Mouse (Mus musculus) midbrain, embryonic 16.5 days (tissue): ENCODE measurements around the gene Zfp473. TPM values are rescaled to one million over a fixed set of nuclear protein-coding genes. Genes with fewer than 3 reads are reported as not detected.

Source experiments
- ATAC-seq: fragments of 200-750 bp; cut with Nextera tagmentation; 2 replicates; pipeline ENCODE4 v1.8.0; 2017; ENCODE audit warnings: moderate TSS enrichment
- H3K27ac ChIP-seq: fragments of 300-500 bp; sonication (generic); 2 replicates; pipeline ENCODE4 v1.5.1; 2014; ENCODE audit warnings: mild to moderate bottlenecking, low read length, mixed read lengths
- H3K27me3 ChIP-seq: fragments of 300-500 bp; sonication (generic); 2 replicates; pipeline ENCODE4 v1.6.1; 2014; ENCODE audit warnings: low read depth, low read length, mixed read lengths; ENCODE audit not compliant: control insufficient read depth, insufficient read depth
- H3K36me3 ChIP-seq: fragments of 300-500 bp; sonication (generic); 2 replicates; pipeline ENCODE4 v1.6.1; 2014; ENCODE audit warnings: mild to moderate bottlenecking, low read length, moderate library complexity, mixed read lengths; ENCODE audit not compliant: control insufficient read depth, insufficient read depth
- H3K4me1 ChIP-seq: fragments of 300-500 bp; sonication (generic); 2 replicates; pipeline ENCODE4 v1.6.1; 2014; ENCODE audit warnings: mild to moderate bottlenecking, low read length, mixed read lengths; ENCODE audit not compliant: control insufficient read depth, insufficient read depth
- H3K4me2 ChIP-seq: fragments of 300-500 bp; sonication (generic); 2 replicates; pipeline ENCODE4 v1.6.1; 2014; ENCODE audit warnings: mild to moderate bottlenecking, low read length, mixed read lengths
- H3K4me3 ChIP-seq: fragments of 300-500 bp; sonication (generic); 2 replicates; pipeline ENCODE4 v1.5.1; 2014; ENCODE audit warnings: low read depth, mild to moderate bottlenecking, low read length, moderate library complexity, mixed read lengths
- H3K9ac ChIP-seq: fragments of 300-500 bp; sonication (generic); 2 replicates; pipeline ENCODE4 v1.6.1; 2014; ENCODE audit warnings: low read depth, low read length, mixed read lengths
- H3K9me3 ChIP-seq: fragments of 300-500 bp; sonication (generic); replicated peaks from 2 replicates; pipeline ENCODE4 v1.6.1; 2014; ENCODE audit warnings: mild to moderate bottlenecking, low read length, mixed read lengths; ENCODE audit not compliant: control insufficient read depth, poor library complexity, severe bottlenecking
- WGBS: fragments of 180-500 bp; shearing (Covaris S2); extraction: QIAGEN DNeasy Blood & Tissue Kit; methylation state at CpG from one replicate; pipeline ENCODE4 v1.1.7; 2014; 5-methylcytosine and 5-hydroxymethylcytosine counted together
- polyA plus RNA-seq: library from polyadenylated mRNA; unstranded; fragments of >200 nt; fragmentation: Nextera tagmentation; extraction: Ambion mirVana; gene quantifications from 2 replicates; pipeline ENCODE4 v1.2.1, GENCODE M21; 2015

The Zfp473 gene
- polyA plus RNA-seq, 1 experiment from 2014 or later, result 1.8 TPM

GRCm38 (mm10) chr7:44760366-44760765 is 9.5 kb upstream of the Zfp473 start:
- Histone ChIP-seq H3K36me3 (peaks cover 24% of the 10 kb centered on the region), H3K27me3 (no peaks in the 10 kb centered on the region)
- no peak for ATAC-seq

GRCm38 (mm10) chr7:44757164-44757563 is 6.3 kb upstream of the Zfp473 start:
- no peaks in the 10 kb centered on the region for H3K9me3 ChIP-seq
- H3K27me3 ChIP-seq, result no peaks in the 10 kb centered on the region
- peaks cover 30% of the 10 kb centered on the region for H3K36me3 ChIP-seq
- H3K27ac ChIP-seq, result no peak overlapping the region
- no peak overlapping the region for H3K9ac ChIP-seq
- ATAC-seq, result no peak
- H3K4me3 ChIP-seq, result no peak overlapping the region
- no peak overlapping the region for H3K4me2 ChIP-seq
- 90% methylated on average over 2 of the region's 2 CpGs for WGBS
- H3K4me1 ChIP-seq, result no peaks in the 10 kb centered on the region

More at GRCm38 (mm10) chr7:44760366-44760765, 9.5 kb upstream of the Zfp473 start:
- Histone ChIP-seq H3K27ac (no peak overlapping the region), H3K9me3 (no peaks in the 10 kb centered on the region), H3K4me2 (no peak overlapping the region), H3K4me1 (no peaks in the 10 kb centered on the region), H3K9ac (no peak overlapping the region), H3K4me3 (no peak overlapping the region)

GRCm38 (mm10) chr7:44748101-44749044 is 2.5 kb downstream of the Zfp473 start, which contains the start of gene Vrk3:
Gene Vrk3 (plus strand): TSS chr7:44748413.
- Histone ChIP-seq H3K4me3 (peak within 1 kb of the TSS; percentile 63), H3K9me3 (no peaks in the 10 kb centered on the region), H3K9ac (peak within 1 kb of the TSS; percentile 59), H3K36me3 (peaks cover 4% of the 10 kb centered on the region; the same call in 1 of the 2 replicates), H3K27ac (peak within 1 kb of the TSS; percentile 70), H3K4me2 (peak within 1 kb of the TSS; percentile 65), H3K4me1 (peaks cover 18% of the 10 kb centered on the region), H3K27me3 (no peaks in the 10 kb centered on the region)
- peak; percentile 96 for ATAC-seq
- under 1% methylated on average over 44 of the region's 44 CpGs for WGBS

GRCm38 (mm10) chr7:44747115-44747514 is 3.7 kb downstream of the Zfp473 start:
- no peaks in the 10 kb centered on the region for H3K9me3 ChIP-seq
- H3K4me3 ChIP-seq, result no peak overlapping the region
- no peak overlapping the region for H3K4me2 ChIP-seq
- no peak overlapping the region for H3K9ac ChIP-seq
- no peak overlapping the region for H3K27ac ChIP-seq
- no peak for ATAC-seq
- 68% methylated on average over 4 of the region's 4 CpGs for WGBS
- H3K36me3 ChIP-seq, result no peaks in the 10 kb centered on the region
- H3K27me3 ChIP-seq, result no peaks in the 10 kb centered on the region
- peaks cover 18% of the 10 kb centered on the region for H3K4me1 ChIP-seq

GRCm38 (mm10) chr7:44745076-44745475 is 5.8 kb downstream of the Zfp473 start:
- H3K9ac ChIP-seq, result peak overlapping the region; percentile 75
- H3K27ac ChIP-seq, result peak overlapping the region; percentile 75
- H3K36me3 ChIP-seq, result no peaks in the 10 kb centered on the region
- H3K27me3 ChIP-seq, result no peaks in the 10 kb centered on the region
- peak overlapping the region; percentile 74 for H3K4me2 ChIP-seq
- 0% methylated on average over 18 of the region's 18 CpGs for WGBS
- H3K4me1 ChIP-seq, result peaks cover 18% of the 10 kb centered on the region
- ATAC-seq, result peak; percentile 80
- peak overlapping the region; percentile 47 for H3K4me3 ChIP-seq
- no peaks in the 10 kb centered on the region for H3K9me3 ChIP-seq

GRCm38 (mm10) chr7:44744270-44744669 is 6.6 kb downstream of the Zfp473 start:
- H3K9ac ChIP-seq, result peak overlapping the region; percentile 75
- peak overlapping the region; percentile 75 for H3K27ac ChIP-seq
- ATAC-seq, result no peak
- peak overlapping the region; percentile 47 for H3K4me3 ChIP-seq
- H3K4me1 ChIP-seq, result peaks cover 17% of the 10 kb centered on the region
- H3K27me3 ChIP-seq, result no peaks in the 10 kb centered on the region
- H3K9me3 ChIP-seq, result no peaks in the 10 kb centered on the region
- H3K4me2 ChIP-seq, result peak overlapping the region; percentile 74
- 31% methylated on average over 9 of the region's 9 CpGs for WGBS
- H3K36me3 ChIP-seq, result no peaks in the 10 kb centered on the region

- no peak overlapping the region for H3K4me3 ChIP-seq
- peaks cover 8% of the 10 kb centered on the region for H3K4me1 ChIP-seq
- no peak for ATAC-seq
- no peaks in the 10 kb centered on the region for H3K36me3 ChIP-seq
- no peak overlapping the region for H3K9ac ChIP-seq
- 83% methylated on average over 8 of the region's 8 CpGs for WGBS
- H3K9me3 ChIP-seq, result no peaks in the 10 kb centered on the region
- H3K4me2 ChIP-seq, result no peak overlapping the region
- no peak overlapping the region for H3K27ac ChIP-seq
- H3K27me3 ChIP-seq, result no peaks in the 10 kb centered on the region
Measured at GRCm38 (mm10) chr7:44741361-44741760, 9.5 kb downstream of the Zfp473 start.

- ATAC-seq, result no peak
- H3K4me2 ChIP-seq, result no peak overlapping the region
- no peak overlapping the region for H3K4me3 ChIP-seq
- H3K27me3 ChIP-seq, result no peaks in the 10 kb centered on the region
- 88% methylated on average over 9 of the region's 9 CpGs for WGBS
- no peaks in the 10 kb centered on the region; the same call in 1 of the 2 replicates for H3K9me3 ChIP-seq
- no peaks in the 10 kb centered on the region for H3K4me1 ChIP-seq
- H3K27ac ChIP-seq, result no peak overlapping the region
- no peaks in the 10 kb centered on the region; the same call in none of the 2 replicates for H3K36me3 ChIP-seq
- no peak overlapping the region for H3K9ac ChIP-seq
Measured at GRCm38 (mm10) chr7:44733723-44734122, 17.1 kb downstream of the Zfp473 start.
